Mouse (Mus musculus) heart, embryonic 16.5 days (tissue): ENCODE measurements at regions not wholly inside any gene's neighbourhood (a gene's known extent, or its start where the extent isn't known, plus 50 kb on each side); places are given as distances from the start of the nearest gene placed in this dataset.

Source experiments
- ATAC-seq: fragments of 200-750 bp; cut with Nextera tagmentation; replicated peaks from 2 replicates; pipeline ENCODE4 v1.8.0; 2017; ENCODE audit warnings: moderate number of reproducible peaks; ENCODE audit not compliant: insufficient read depth, low FRiP score; ENCODE audit errors: extremely low read depth
- H3K27ac ChIP-seq: fragments of 300-500 bp; sonication (generic); 2 replicates; pipeline ENCODE4 v1.5.1; 2014; ENCODE audit warnings: mild to moderate bottlenecking, low read length, control low read depth, moderate library complexity
- H3K27me3 ChIP-seq: fragments of 300-500 bp; sonication (generic); 2 replicates; pipeline ENCODE4 v1.6.1; 2014; ENCODE audit warnings: low read length, mixed read lengths; ENCODE audit not compliant: control insufficient read depth, insufficient read depth
- H3K36me3 ChIP-seq: fragments of 300-500 bp; sonication (generic); 2 replicates; pipeline ENCODE4 v1.6.1; 2014; ENCODE audit not compliant: control insufficient read depth, insufficient read depth
- H3K4me1 ChIP-seq: fragments of 300-500 bp; sonication (generic); 2 replicates; pipeline ENCODE4 v1.6.1; 2014; ENCODE audit warnings: low read length, mixed read lengths; ENCODE audit not compliant: control insufficient read depth, insufficient read depth
- H3K4me2 ChIP-seq: fragments of 300-500 bp; sonication (generic); 2 replicates; pipeline ENCODE4 v1.6.1; 2014; ENCODE audit warnings: low read depth, mild to moderate bottlenecking, control low read depth, low read length
- H3K4me3 ChIP-seq: fragments of 300-500 bp; sonication (generic); 2 replicates; pipeline ENCODE4 v1.5.1; 2014; ENCODE audit warnings: mild to moderate bottlenecking, control low read depth, low read length
- H3K9ac ChIP-seq: fragments of 300-500 bp; sonication (generic); 2 replicates; pipeline ENCODE4 v1.6.1; 2014; ENCODE audit warnings: low read length, control low read depth
- H3K9me3 ChIP-seq: fragments of 300-500 bp; sonication (generic); replicated peaks from 2 replicates; pipeline ENCODE4 v1.6.1; 2016; ENCODE audit warnings: low read length; ENCODE audit not compliant: control insufficient read depth
- WGBS: fragments of 180-500 bp; shearing (Covaris S2); extraction: QIAGEN DNeasy Blood & Tissue Kit; methylation state at CpG from one replicate; pipeline ENCODE4 v1.1.7; 2014; 5-methylcytosine and 5-hydroxymethylcytosine counted together

DNA sequence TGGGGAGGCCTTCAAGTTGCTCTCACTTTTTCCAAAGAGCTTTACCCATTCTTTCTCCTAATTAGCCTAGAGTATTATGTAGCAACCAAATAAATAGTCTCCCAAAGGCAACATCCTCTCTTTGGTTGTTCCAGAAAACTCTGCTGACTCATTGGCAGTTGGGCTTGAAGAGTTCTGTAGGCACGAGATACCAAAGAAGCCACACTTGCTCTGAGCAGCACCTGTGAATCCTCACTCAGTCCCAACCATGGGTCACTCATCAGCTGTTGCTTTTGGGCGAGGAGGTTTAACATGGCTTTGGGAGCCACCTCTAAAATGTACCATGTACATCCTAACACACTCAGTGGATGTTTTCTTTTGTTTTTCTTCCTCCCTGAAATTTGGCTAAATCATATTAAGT lies 197.9 kb upstream of the Egfl6 start:
- H3K9me3 ChIP-seq, result no peaks in the 10 kb centered on the region
- H3K27me3 ChIP-seq, result 0 out of 2 replicates have a peak, but pooled peaks cover 2% of the 10 kb centered on the region
- H3K36me3 ChIP-seq, result no peaks in the 10 kb centered on the region
- H3K4me3 ChIP-seq, result no peak overlapping the region
- ATAC-seq, result no peak
- no peak overlapping the region for H3K27ac ChIP-seq
- no peaks in the 10 kb centered on the region for H3K4me1 ChIP-seq
- 63% methylated on average over 2 of the region's 2 CpGs for WGBS
- H3K9ac ChIP-seq, result no peak overlapping the region
- no peak overlapping the region for H3K4me2 ChIP-seq

GRCm38 (mm10) chrX:166779334-166780092 lies 194.0 kb upstream of the Egfl6 start:
- ATAC-seq, result no peak
- Histone ChIP-seq H3K27ac (no peak overlapping the region), H3K4me3 (no peak overlapping the region), H3K4me1 (no peaks in the 10 kb centered on the region), H3K4me2 (no peak overlapping the region), H3K36me3 (no peaks in the 10 kb centered on the region), H3K9ac (no peak overlapping the region), H3K9me3 (no peaks in the 10 kb centered on the region), H3K27me3 (no peaks in the 10 kb centered on the region)
- 73% methylated on average over 6 of the region's 6 CpGs for WGBS

GRCm38 (mm10) chrX:166773408-166773854 lies 187.9 kb upstream of the Egfl6 start:
- H3K9ac ChIP-seq, result no peak overlapping the region
- no peaks in the 10 kb centered on the region for H3K36me3 ChIP-seq
- H3K27ac ChIP-seq, result no peak overlapping the region
- ATAC-seq, result no peak
- H3K4me2 ChIP-seq, result no peak overlapping the region
- 16% methylated on average over 6 of the region's 6 CpGs for WGBS
- H3K9me3 ChIP-seq, result no peaks in the 10 kb centered on the region
- H3K4me1 ChIP-seq, result no peaks in the 10 kb centered on the region
- no peaks in the 10 kb centered on the region for H3K27me3 ChIP-seq
- no peak overlapping the region for H3K4me3 ChIP-seq

- Histone ChIP-seq H3K9me3 (no peaks in the 10 kb centered on the region), H3K4me1 (no peaks in the 10 kb centered on the region), H3K4me2 (no peak overlapping the region), H3K27ac (no peak overlapping the region), H3K27me3 (no peaks in the 10 kb centered on the region), H3K36me3 (no peaks in the 10 kb centered on the region), H3K9ac (no peak overlapping the region), H3K4me3 (no peak overlapping the region)
- WGBS, result 72% methylated on average over 6 of the region's 6 CpGs
- ATAC-seq, result no peak
These were observed 181.5 kb upstream of the Egfl6 start for GRCm38 (mm10) chrX:166766991-166767390.

DNA sequence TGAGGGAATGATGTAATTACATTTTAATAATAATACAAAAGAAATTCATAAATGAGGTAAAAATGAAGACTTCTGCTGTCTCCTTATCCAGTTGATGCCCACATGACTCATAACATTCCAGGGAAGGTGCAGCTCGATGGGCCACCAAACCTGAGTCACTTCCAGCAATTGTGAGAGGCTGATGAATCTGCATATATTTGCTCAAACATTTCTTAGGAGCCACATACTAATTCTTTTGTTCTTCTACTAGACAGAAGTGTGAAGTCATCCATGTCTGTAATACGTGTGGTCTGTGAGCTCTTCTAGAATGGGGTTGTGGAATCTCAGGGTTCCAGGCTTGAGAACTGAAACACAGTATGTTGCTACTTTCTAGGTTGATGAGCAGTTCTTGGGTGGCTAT lies 180.1 kb upstream of the Egfl6 start:
- Histone ChIP-seq H3K4me1 (no peaks in the 10 kb centered on the region), H3K4me2 (no peak overlapping the region), H3K36me3 (no peaks in the 10 kb centered on the region), H3K27ac (no peak overlapping the region), H3K4me3 (no peak overlapping the region), H3K9ac (no peak overlapping the region), H3K27me3 (no peaks in the 10 kb centered on the region), H3K9me3 (no peaks in the 10 kb centered on the region)
- WGBS, result 69% methylated on average over 2 of the region's 2 CpGs
- no peak for ATAC-seq

- Histone ChIP-seq H3K9ac (no peak overlapping the region), H3K27me3 (no peaks in the 10 kb centered on the region), H3K4me1 (no peaks in the 10 kb centered on the region), H3K4me3 (no peak overlapping the region), H3K9me3 (no peaks in the 10 kb centered on the region), H3K36me3 (no peaks in the 10 kb centered on the region), H3K27ac (no peak overlapping the region), H3K4me2 (no peak overlapping the region)
- 75% methylated on average over 2 of the region's 2 CpGs for WGBS
- ATAC-seq, result no peak
These were observed 176.6 kb upstream of the Egfl6 start for GRCm38 (mm10) chrX:166762098-166762497.

GRCm38 (mm10) chrX:166757152-166757551 lies 171.6 kb upstream of the Egfl6 start:
- no peak overlapping the region for H3K4me3 ChIP-seq
- no peaks in the 10 kb centered on the region for H3K36me3 ChIP-seq
- no peak overlapping the region for H3K9ac ChIP-seq
- no peak overlapping the region for H3K4me2 ChIP-seq
- no peaks in the 10 kb centered on the region; the same call in 1 of the 2 replicates for H3K27me3 ChIP-seq
- H3K9me3 ChIP-seq, result no peaks in the 10 kb centered on the region
- no peak overlapping the region for H3K27ac ChIP-seq
- no peaks in the 10 kb centered on the region for H3K4me1 ChIP-seq
- WGBS, result 38% methylated on average over 1 of the region's 1 CpGs
- no peak for ATAC-seq

- no peak overlapping the region for H3K4me3 ChIP-seq
- H3K9ac ChIP-seq, result no peak overlapping the region
- H3K27ac ChIP-seq, result no peak overlapping the region
- no peaks in the 10 kb centered on the region; the same call in 1 of the 2 replicates for H3K27me3 ChIP-seq
- H3K9me3 ChIP-seq, result no peaks in the 10 kb centered on the region
- no peaks in the 10 kb centered on the region for H3K4me1 ChIP-seq
- no peak overlapping the region for H3K4me2 ChIP-seq
- 52% methylated on average over 3 of the region's 3 CpGs for WGBS
- H3K36me3 ChIP-seq, result no peaks in the 10 kb centered on the region
- no peak for ATAC-seq
These were observed 169.6 kb upstream of the Egfl6 start for GRCm38 (mm10) chrX:166754967-166755654.

- H3K9me3 ChIP-seq, result no peaks in the 10 kb centered on the region
- 78% methylated on average over 8 of the region's 8 CpGs for WGBS
- no peaks in the 10 kb centered on the region for H3K4me1 ChIP-seq
- no peak overlapping the region for H3K9ac ChIP-seq
- no peak overlapping the region for H3K27ac ChIP-seq
- no peak overlapping the region for H3K4me2 ChIP-seq
- H3K27me3 ChIP-seq, result no peaks in the 10 kb centered on the region; the same call in 1 of the 2 replicates
- H3K36me3 ChIP-seq, result no peaks in the 10 kb centered on the region
- ATAC-seq, result no peak
- no peak overlapping the region for H3K4me3 ChIP-seq
These were observed 163.6 kb upstream of the Egfl6 start for GRCm38 (mm10) chrX:166749055-166749679.
